Mouse (Mus musculus): Measurements from ENCODE around the gene Mex3d. TPM values are rescaled to one million over a fixed set of nuclear protein-coding genes. Genes with fewer than 3 reads are reported as not detected.

Mex3d gene
- polyA plus RNA-seq, 1 experiment from 2014 or later = 9.2 TPM

DNA sequence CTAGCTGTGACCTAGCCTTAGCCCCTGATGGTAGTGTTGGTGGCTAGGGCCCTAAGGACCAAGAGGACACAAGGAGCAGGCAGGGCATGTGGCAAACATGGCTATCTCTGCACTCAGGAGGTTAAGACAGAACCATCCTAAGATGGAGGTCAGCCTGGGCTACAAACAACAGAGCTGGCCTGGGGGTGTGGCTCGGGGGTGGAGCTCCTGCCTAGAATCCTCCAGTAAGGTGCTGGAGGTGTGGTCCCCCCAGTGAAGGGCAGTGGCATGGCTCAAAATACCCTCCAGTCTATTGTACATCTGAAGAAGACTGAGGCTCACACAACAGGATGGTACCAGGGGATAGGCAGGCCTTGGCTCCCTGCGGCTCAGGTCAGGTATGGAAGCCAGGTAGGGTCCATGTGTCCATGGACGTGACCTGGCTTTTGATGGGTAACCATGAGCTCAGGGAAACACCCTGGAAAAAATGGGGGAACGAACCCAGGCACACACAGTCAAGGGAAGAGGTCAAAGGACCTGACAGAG lies 3.3 kb downstream of the Mex3d start:
- ATAC-seq = no peak
- H3K9me3 ChIP-seq (ENCODE audit: control insufficient read depth, low read length) = no peaks in the 10 kb centered on the region
- H3K27ac ChIP-seq (ENCODE audit: low read depth, low read length) = peak overlapping the region; percentile 95; the same call in 1 of the 2 replicates
- WGBS = 78% methylated on average over 4 of the region's 4 CpGs
- H3K27me3 ChIP-seq (replicated peaks; ENCODE audit: control insufficient read depth, insufficient read depth, low read length) = no peaks in the 10 kb centered on the region
- H3K4me1 ChIP-seq (ENCODE audit: control insufficient read depth, insufficient read depth, low read depth, low read length) = peaks cover 36% of the 10 kb centered on the region
- H3K36me3 ChIP-seq (ENCODE audit: control insufficient read depth, insufficient read depth, low read length) = peaks cover 29% of the 10 kb centered on the region
- H3K4me2 ChIP-seq (ENCODE audit: low read length) = peak overlapping the region; percentile 97
- peak overlapping the region; percentile 99 for H3K9ac ChIP-seq (ENCODE audit: low read depth, low read length)
- peak overlapping the region; percentile 93 for H3K4me3 ChIP-seq (ENCODE audit: low read length)

DNA sequence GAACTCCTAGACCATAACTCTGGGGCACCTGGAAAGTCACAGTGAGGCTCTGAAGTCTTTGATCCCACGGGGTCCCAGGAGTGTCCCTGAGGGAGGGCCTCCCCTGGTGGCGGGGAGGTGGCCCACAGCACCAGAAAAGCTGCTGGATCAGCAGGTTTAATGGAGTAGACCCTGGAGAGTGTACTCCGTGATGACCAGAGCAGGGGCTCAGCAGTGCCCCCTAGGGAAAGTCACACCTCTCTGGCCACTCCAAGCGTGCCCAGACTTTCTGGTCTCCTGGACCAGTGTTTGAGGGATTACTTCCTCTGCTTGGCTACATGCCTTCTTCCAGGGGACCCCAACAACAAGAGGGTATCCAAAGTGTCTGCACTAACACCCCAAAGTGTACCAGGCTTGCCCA lies 4.0 kb downstream of the Mex3d start:
- H3K36me3 ChIP-seq (ENCODE audit: control insufficient read depth, insufficient read depth, low read length) = peaks cover 29% of the 10 kb centered on the region
- no peak for ATAC-seq
- no peaks in the 10 kb centered on the region for H3K27me3 ChIP-seq (replicated peaks; ENCODE audit: control insufficient read depth, insufficient read depth, low read length)
- no peaks in the 10 kb centered on the region for H3K9me3 ChIP-seq (ENCODE audit: control insufficient read depth, low read length)
- peak overlapping the region; percentile 97 for H3K4me2 ChIP-seq (ENCODE audit: low read length)
- peak overlapping the region; percentile 99 for H3K9ac ChIP-seq (ENCODE audit: low read depth, low read length)
- WGBS = 49% methylated on average over 4 of the region's 4 CpGs
- H3K4me1 ChIP-seq (ENCODE audit: control insufficient read depth, insufficient read depth, low read depth, low read length) = peaks cover 35% of the 10 kb centered on the region
- H3K4me3 ChIP-seq (ENCODE audit: low read length) = peak overlapping the region; percentile 93
- H3K27ac ChIP-seq (ENCODE audit: low read depth, low read length) = no peak overlapping the region

DNA sequence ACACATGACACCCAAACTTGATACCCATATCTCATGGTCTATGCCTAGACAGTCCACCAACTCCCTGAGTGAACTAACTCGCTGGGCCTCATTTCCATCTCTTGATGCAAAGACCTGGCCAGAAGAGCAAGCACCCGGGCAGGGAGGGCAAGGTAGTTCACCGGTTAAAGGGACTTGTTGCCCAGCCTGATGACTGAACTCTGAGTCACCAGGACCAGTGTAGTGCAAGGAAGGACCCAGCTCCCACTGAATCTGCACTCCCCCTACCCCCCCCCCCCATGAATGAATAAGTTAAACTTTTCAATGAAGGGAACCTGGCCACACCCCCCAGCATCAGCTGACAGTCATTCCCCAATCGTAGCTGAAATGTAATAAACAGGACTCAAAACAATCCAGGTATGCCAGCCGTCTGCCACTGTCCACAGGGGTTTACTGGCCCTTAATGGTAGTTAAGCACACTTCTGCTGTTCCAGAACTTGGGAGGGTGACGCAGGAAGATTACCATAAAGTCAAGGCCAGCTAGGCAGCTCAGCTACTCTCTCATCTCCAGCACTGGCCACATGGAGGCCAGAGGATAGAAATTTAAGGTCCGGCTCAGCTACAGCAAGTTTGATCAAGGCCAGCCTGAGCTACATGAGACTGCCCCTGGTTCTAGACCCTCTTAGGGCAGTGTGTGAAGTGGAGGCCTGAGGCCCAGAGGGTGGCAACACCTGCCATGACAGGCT lies 4.7 kb downstream of the Mex3d start:
- Histone ChIP-seq H3K4me2 (ENCODE audit: low read length) (peak overlapping the region; percentile 97), H3K9ac (ENCODE audit: low read depth, low read length) (no peak overlapping the region), H3K27me3 (replicated peaks; ENCODE audit: control insufficient read depth, insufficient read depth, low read length) (no peaks in the 10 kb centered on the region), H3K27ac (ENCODE audit: low read depth, low read length) (no peak overlapping the region), H3K4me1 (ENCODE audit: control insufficient read depth, insufficient read depth, low read depth, low read length) (peaks cover 29% of the 10 kb centered on the region), H3K36me3 (ENCODE audit: control insufficient read depth, insufficient read depth, low read length) (peaks cover 29% of the 10 kb centered on the region), H3K4me3 (ENCODE audit: low read length) (no peak overlapping the region; the same call in 1 of the 2 replicates), H3K9me3 (ENCODE audit: control insufficient read depth, low read length) (no peaks in the 10 kb centered on the region)
- 74% methylated on average over 7 of the region's 7 CpGs for WGBS
- no peak for ATAC-seq

DNA sequence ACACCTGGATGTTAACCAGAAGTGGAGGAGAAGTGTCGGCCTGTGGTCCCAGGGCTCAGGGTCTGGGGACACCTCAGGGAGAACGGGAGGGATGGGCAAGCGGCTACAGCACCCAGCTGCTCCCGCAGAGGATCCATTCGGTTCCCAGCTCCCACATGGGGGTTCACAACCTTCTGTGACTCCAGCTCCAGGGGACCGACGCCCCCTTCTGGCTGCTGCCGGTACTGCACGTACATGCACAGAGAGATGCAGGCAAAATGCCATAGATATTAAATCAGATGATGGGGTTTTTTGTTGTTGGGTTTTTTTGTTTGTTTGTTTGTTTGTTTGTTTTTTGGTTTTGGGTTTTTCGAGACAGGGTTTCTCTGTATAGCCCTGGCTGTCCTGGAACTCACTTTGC lies 9.7 kb downstream of the Mex3d start:
- no peak for ATAC-seq
- peaks cover 26% of the 10 kb centered on the region for H3K36me3 ChIP-seq (ENCODE audit: control insufficient read depth, insufficient read depth, low read length)
- no peaks in the 10 kb centered on the region for H3K27me3 ChIP-seq (replicated peaks; ENCODE audit: control insufficient read depth, insufficient read depth, low read length)
- no peak overlapping the region for H3K4me3 ChIP-seq (ENCODE audit: low read length)
- H3K27ac ChIP-seq (ENCODE audit: low read depth, low read length) = no peak overlapping the region
- H3K9ac ChIP-seq (ENCODE audit: low read depth, low read length) = no peak overlapping the region
- 45% methylated on average over 10 of the region's 10 CpGs for WGBS
- peaks cover 2% of the 10 kb centered on the region; the same call in 1 of the 2 replicates for H3K4me1 ChIP-seq (ENCODE audit: control insufficient read depth, insufficient read depth, low read depth, low read length)
- no peak overlapping the region for H3K4me2 ChIP-seq (ENCODE audit: low read length)
- no peaks in the 10 kb centered on the region for H3K9me3 ChIP-seq (ENCODE audit: control insufficient read depth, low read length)

DNA sequence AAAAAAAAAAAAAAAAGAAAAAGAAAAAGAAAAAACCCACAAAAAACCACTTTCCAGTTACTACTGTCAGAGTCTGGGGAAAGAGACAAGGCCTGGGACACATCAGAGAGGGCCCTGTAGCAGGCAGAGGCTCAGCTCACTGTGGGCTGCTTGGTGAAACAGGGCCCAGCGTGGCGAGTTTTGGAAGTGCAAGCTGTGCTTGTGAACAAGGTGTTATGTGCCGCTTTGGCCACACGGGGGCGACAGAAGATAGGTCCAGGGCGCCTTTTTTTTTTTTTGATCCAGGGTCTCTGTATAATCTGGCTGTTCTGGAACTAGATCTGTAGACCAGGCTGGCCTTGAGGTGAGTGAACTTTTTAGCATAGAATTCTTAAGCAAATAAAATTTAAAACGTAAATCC lies 11.3 kb downstream of the Mex3d start:
- no peaks in the 10 kb centered on the region for H3K27me3 ChIP-seq (replicated peaks; ENCODE audit: control insufficient read depth, insufficient read depth, low read length)
- H3K4me2 ChIP-seq (ENCODE audit: low read length) = no peak overlapping the region
- peaks cover 11% of the 10 kb centered on the region for H3K36me3 ChIP-seq (ENCODE audit: control insufficient read depth, insufficient read depth, low read length)
- under 1% methylated on average over 7 of the region's 7 CpGs for WGBS
- no peak overlapping the region for H3K4me3 ChIP-seq (ENCODE audit: low read length)
- peak; percentile 41; the same call in 1 of the 2 replicates for ATAC-seq
- no peaks in the 10 kb centered on the region for H3K9me3 ChIP-seq (ENCODE audit: control insufficient read depth, low read length)
- H3K9ac ChIP-seq (ENCODE audit: low read depth, low read length) = no peak overlapping the region
- peaks cover 7% of the 10 kb centered on the region for H3K4me1 ChIP-seq (ENCODE audit: control insufficient read depth, insufficient read depth, low read depth, low read length)
- H3K27ac ChIP-seq (ENCODE audit: low read depth, low read length) = no peak overlapping the region

DNA sequence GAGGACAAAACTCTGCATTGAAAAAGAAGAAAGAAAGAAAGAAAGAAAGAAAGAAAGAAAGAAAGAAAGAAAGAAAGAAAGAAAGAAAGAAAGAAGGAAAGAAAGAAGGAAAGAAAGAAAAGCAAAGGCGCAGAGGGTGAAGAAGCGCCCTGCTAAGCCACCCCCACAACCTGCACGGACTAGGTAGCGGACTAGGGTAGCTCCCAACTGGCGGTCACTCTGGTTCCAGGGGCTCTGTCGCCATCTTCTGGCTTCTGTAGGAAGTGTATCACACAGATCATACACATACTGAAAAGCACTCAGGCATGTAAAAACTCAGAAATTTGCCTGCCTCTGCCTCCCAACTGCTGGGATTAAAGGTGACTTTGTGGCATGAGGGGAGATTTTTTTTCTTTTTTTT lies 13.4 kb downstream of the Mex3d start:
- Histone ChIP-seq H3K27ac (ENCODE audit: low read depth, low read length) (no peak overlapping the region), H3K9me3 (ENCODE audit: control insufficient read depth, low read length) (no peaks in the 10 kb centered on the region), H3K9ac (ENCODE audit: low read depth, low read length) (no peak overlapping the region), H3K4me1 (ENCODE audit: control insufficient read depth, insufficient read depth, low read depth, low read length) (peaks cover 7% of the 10 kb centered on the region), H3K27me3 (replicated peaks; ENCODE audit: control insufficient read depth, insufficient read depth, low read length) (no peaks in the 10 kb centered on the region), H3K4me2 (ENCODE audit: low read length) (no peak overlapping the region), H3K4me3 (ENCODE audit: low read length) (no peak overlapping the region), H3K36me3 (ENCODE audit: control insufficient read depth, insufficient read depth, low read length) (no peaks in the 10 kb centered on the region)
- no peak for ATAC-seq
- 13% methylated on average over 6 of the region's 6 CpGs for WGBS

DNA sequence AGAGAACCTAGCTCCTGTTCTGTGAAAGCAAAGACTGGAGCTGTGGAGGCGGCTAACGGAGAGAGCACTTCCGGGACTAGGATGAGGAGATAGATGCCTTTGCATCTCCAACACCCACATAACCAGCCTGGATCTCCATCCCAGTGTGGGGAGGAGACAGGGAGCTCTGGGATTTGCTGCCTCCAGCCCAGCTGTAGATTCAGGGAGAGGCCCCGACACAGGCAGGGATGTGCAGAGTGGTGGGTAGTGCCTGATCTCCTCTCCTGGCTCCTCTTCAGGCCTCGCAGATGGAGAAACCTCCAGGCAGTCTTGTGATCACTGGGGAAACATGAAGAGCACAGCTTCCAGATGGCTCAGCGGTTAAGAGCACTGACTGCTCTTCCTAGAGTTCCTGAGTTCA lies 14.8 kb downstream of the Mex3d start:
- no peak for ATAC-seq
- no peak overlapping the region; the same call in 1 of the 2 replicates for H3K9ac ChIP-seq (ENCODE audit: low read depth, low read length)
- WGBS = 83% methylated on average over 6 of the region's 6 CpGs
- no peak overlapping the region for H3K4me3 ChIP-seq (ENCODE audit: low read length)
- no peak overlapping the region for H3K27ac ChIP-seq (ENCODE audit: low read depth, low read length)
- H3K9me3 ChIP-seq (ENCODE audit: control insufficient read depth, low read length) = no peaks in the 10 kb centered on the region
- H3K4me1 ChIP-seq (ENCODE audit: control insufficient read depth, insufficient read depth, low read depth, low read length) = peaks cover 7% of the 10 kb centered on the region
- no peak overlapping the region for H3K4me2 ChIP-seq (ENCODE audit: low read length)
- no peaks in the 10 kb centered on the region for H3K27me3 ChIP-seq (replicated peaks; ENCODE audit: control insufficient read depth, insufficient read depth, low read length)
- no peaks in the 10 kb centered on the region for H3K36me3 ChIP-seq (ENCODE audit: control insufficient read depth, insufficient read depth, low read length)

DNA sequence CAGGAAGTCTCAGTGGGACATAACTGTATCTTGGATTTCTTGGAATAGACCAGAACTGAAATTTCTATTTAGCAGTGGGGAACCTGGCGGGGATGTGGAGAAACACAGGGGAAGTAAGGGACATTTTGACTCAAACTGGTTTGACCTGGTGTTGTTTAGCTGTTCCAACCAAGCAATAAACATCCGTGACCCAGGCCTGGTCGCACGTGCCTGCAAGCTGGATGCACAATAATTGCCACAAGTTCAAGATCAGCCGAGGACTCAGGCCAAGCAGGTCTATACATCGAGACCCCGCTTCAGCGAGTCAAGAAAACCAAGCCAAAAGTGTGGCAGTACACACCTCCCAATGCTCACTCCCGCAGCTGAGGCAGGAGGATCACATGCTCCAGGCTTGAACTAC lies 15.5 kb downstream of the Mex3d start:
- Histone ChIP-seq H3K4me2 (ENCODE audit: low read length) (peak overlapping the region; percentile 51), H3K9ac (ENCODE audit: low read depth, low read length) (no peak overlapping the region; the same call in 1 of the 2 replicates), H3K4me1 (ENCODE audit: control insufficient read depth, insufficient read depth, low read depth, low read length) (peaks cover 7% of the 10 kb centered on the region), H3K36me3 (ENCODE audit: control insufficient read depth, insufficient read depth, low read length) (no peaks in the 10 kb centered on the region), H3K4me3 (ENCODE audit: low read length) (peak overlapping the region; percentile 37; the same call in 1 of the 2 replicates), H3K27ac (ENCODE audit: low read depth, low read length) (no peak overlapping the region), H3K27me3 (replicated peaks; ENCODE audit: control insufficient read depth, insufficient read depth, low read length) (no peaks in the 10 kb centered on the region), H3K9me3 (ENCODE audit: control insufficient read depth, low read length) (no peaks in the 10 kb centered on the region)
- no peak for ATAC-seq
- WGBS = 49% methylated on average over 9 of the region's 9 CpGs

DNA sequence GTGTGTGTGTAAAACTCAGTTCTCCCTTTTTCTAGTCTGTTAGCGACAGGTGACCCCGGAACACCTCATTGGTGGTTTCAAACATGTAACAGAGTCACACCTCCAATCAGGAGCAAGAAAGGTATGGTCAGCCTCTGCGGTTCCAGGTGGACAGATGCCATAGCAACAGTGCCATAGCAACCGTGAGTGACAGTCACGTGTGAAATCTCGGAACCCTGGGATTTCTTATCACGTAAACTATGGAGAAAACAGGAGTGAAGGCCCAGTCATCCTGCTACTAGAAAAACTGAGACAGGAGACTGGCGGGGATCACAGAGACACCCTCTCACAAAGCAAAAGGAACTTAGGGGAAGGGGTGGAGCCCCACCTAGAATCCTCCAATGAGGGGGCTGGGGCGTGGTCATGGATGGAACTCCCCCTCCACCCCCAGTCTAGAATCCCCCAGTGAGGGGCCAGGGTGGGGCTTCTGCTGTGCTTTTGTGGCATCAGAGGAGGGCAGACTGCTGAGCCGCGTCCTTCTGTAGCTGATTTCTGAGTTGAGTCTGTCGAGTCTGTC lies 16.0 kb downstream of the Mex3d start:
- H3K9me3 ChIP-seq (ENCODE audit: control insufficient read depth, low read length) = no peaks in the 10 kb centered on the region
- peaks cover 7% of the 10 kb centered on the region for H3K4me1 ChIP-seq (ENCODE audit: control insufficient read depth, insufficient read depth, low read depth, low read length)
- 3% methylated on average over 12 of the region's 12 CpGs for WGBS
- peak overlapping the region; percentile 37 for H3K4me3 ChIP-seq (ENCODE audit: low read length)
- peak overlapping the region; percentile 3 for H3K9ac ChIP-seq (ENCODE audit: low read depth, low read length)
- H3K36me3 ChIP-seq (ENCODE audit: control insufficient read depth, insufficient read depth, low read length) = no peaks in the 10 kb centered on the region
- H3K4me2 ChIP-seq (ENCODE audit: low read length) = peak overlapping the region; percentile 51
- peak; percentile 90 for ATAC-seq
- H3K27ac ChIP-seq (ENCODE audit: low read depth, low read length) = 0 out of 2 replicates have a peak overlapping the region, but pooled peaks have one; percentile 20
- H3K27me3 ChIP-seq (replicated peaks; ENCODE audit: control insufficient read depth, insufficient read depth, low read length) = no peaks in the 10 kb centered on the region
